Mouse (Mus musculus) lung, adult 2 months (tissue): ENCODE measurements around the gene Gm21988. TPM values are rescaled to one million over a fixed set of nuclear protein-coding genes. Genes with fewer than 3 reads are reported as not detected.

ENCODE experiments used
- DNase-seq: peaks from one replicate; pipeline ENCODE4 v3.0.0; 2022
- H3K4me1 ChIP-seq: fragments of 200-500 bp; 2 replicates; pipeline ENCODE4 v1.6.1; 2011; ENCODE audit warnings: low read length; ENCODE audit not compliant: control insufficient read depth, insufficient read depth
- H3K4me3 ChIP-seq: fragments of 200-500 bp; replicated peaks from 2 replicates; pipeline ENCODE3; 2011; ENCODE audit warnings: low read depth, mild to moderate bottlenecking, control low read depth, low read length; ENCODE audit errors: extremely low read depth
- CTCF ChIP-seq: fragments of 200-500 bp; IDR thresholded peaks from 2 replicates; pipeline ENCODE4 v1.5.1; 2011; ENCODE audit warnings: mild to moderate bottlenecking, low read length, control low read depth; ENCODE audit not compliant: insufficient read depth
- POLR2A ChIP-seq: fragments of 200-500 bp; IDR thresholded peaks from 2 replicates; pipeline ENCODE4 v1.6.1; 2011; ENCODE audit warnings: low read depth, mild to moderate bottlenecking, control low read depth, low read length, borderline replicate concordance; ENCODE audit errors: extremely low read depth
- WGBS: fragments of 180-500 bp; shearing (Covaris S2); methylation state at CpG from one replicate; pipeline ENCODE4 v1.1.7; 2018; 5-methylcytosine and 5-hydroxymethylcytosine counted together
- polyA plus RNA-seq: library from polyadenylated mRNA; depleted of rRNA; stranded (reverse); fragments of >200 nt; gene quantifications from 2 replicates; pipeline ENCODE4 v1.2.3, GENCODE M21; 2012

Gene Gm21988
- polyA plus RNA-seq, 1 experiment, result 6.6 TPM

- 1% methylated on average over 19 of the region's 19 CpGs for WGBS
- Histone ChIP-seq H3K4me3 (peak overlapping the region; percentile 63), H3K4me1 (peaks cover 5% of the 10 kb centered on the region)
- TF ChIP-seq POLR2A (peak; percentile 63; the same call in 1 of the 2 replicates), CTCF (no peak)
- DNase-seq, result peak; percentile 83
Observed at GRCm38 (mm10) chr11:70228828-70229227, 10.8 kb downstream of the Gm21988 start.

GRCm38 (mm10) chr11:70227661-70228245 is 11.9 kb downstream of the Gm21988 start:
- no peak for DNase-seq
- H3K4me3 ChIP-seq, result no peak overlapping the region
- WGBS, result 50% methylated on average over 4 of the region's 4 CpGs
- peaks cover 8% of the 10 kb centered on the region for H3K4me1 ChIP-seq
- TF ChIP-seq POLR2A (no peak), CTCF (no peak)

- no peak overlapping the region for H3K4me3 ChIP-seq
- 19% methylated on average over 5 of the region's 5 CpGs for WGBS
- no peak for DNase-seq
- TF ChIP-seq POLR2A (no peak), CTCF (no peak)
- peaks cover 8% of the 10 kb centered on the region for H3K4me1 ChIP-seq
Observed at GRCm38 (mm10) chr11:70227126-70227525, 12.5 kb downstream of the Gm21988 start.

GRCm38 (mm10) chr11:70226602-70226890 is 13.1 kb downstream of the Gm21988 start:
- 22% methylated on average over 18 of the region's 18 CpGs for WGBS
- peak; percentile 56 for DNase-seq
- peak overlapping the region; percentile 3 for H3K4me3 ChIP-seq

GRCm38 (mm10) chr11:70225798-70226601 is 13.6 kb downstream of the Gm21988 start:
- WGBS, result 38% methylated on average over 27 of the region's 27 CpGs
- peak overlapping the region; percentile 3 for H3K4me3 ChIP-seq
- DNase-seq, result no peak
- peaks cover 8% of the 10 kb centered on the region for H3K4me1 ChIP-seq
- TF ChIP-seq CTCF, result no peak
- TF ChIP-seq POLR2A, result no peak

More at GRCm38 (mm10) chr11:70226602-70226890, 13.1 kb downstream of the Gm21988 start:
- H3K4me1 ChIP-seq, result peaks cover 8% of the 10 kb centered on the region
- no peak for TF ChIP-seq POLR2A
- TF ChIP-seq CTCF, result no peak

- TF ChIP-seq POLR2A (no peak), CTCF (no peak)
- WGBS, result 46% methylated on average over 9 of the region's 9 CpGs
- peaks cover 12% of the 10 kb centered on the region for H3K4me1 ChIP-seq
- DNase-seq, result no peak
- no peak overlapping the region for H3K4me3 ChIP-seq
Observed at GRCm38 (mm10) chr11:70223724-70224123, 15.9 kb downstream of the Gm21988 start.

- H3K4me3 ChIP-seq, result peak overlapping the region; percentile 77
- WGBS, result 11% methylated on average over 14 of the region's 14 CpGs
- peaks cover 12% of the 10 kb centered on the region for H3K4me1 ChIP-seq
- DNase-seq, result no peak
- TF ChIP-seq CTCF (no peak), POLR2A (no peak)
Observed at GRCm38 (mm10) chr11:70221603-70222500, 17.8 kb downstream of the Gm21988 start.

GRCm38 (mm10) chr11:70220731-70221602 is 18.7 kb downstream of the Gm21988 start, which contains the start of gene Slc16a13:
Gene Slc16a13 (minus strand): TSS chr11:70221064.
- Histone ChIP-seq H3K4me3 (peak within 1 kb of the TSS; percentile 77), H3K4me1 (peaks cover 9% of the 10 kb centered on the region)
- DNase-seq, result peak; percentile 86
- WGBS, result under 1% methylated on average over 28 of the region's 28 CpGs
- TF ChIP-seq CTCF, result no peak
- TF ChIP-seq POLR2A, result peak; percentile 98

- TF ChIP-seq POLR2A, result no peak
- TF ChIP-seq CTCF, result no peak
- Histone ChIP-seq H3K4me1 (peaks cover 7% of the 10 kb centered on the region), H3K4me3 (peak overlapping the region; percentile 77)
- WGBS, result 4% methylated on average over 24 of the region's 24 CpGs
- no peak for DNase-seq
Observed at GRCm38 (mm10) chr11:70220323-70220722, 19.3 kb downstream of the Gm21988 start.
